Mouse (Mus musculus) cerebellum, adult 2 months (tissue): ENCODE results near the gene Eif4ebp2.

Experiments used
- CTCF ChIP-seq: fragments of 200-500 bp; IDR thresholded peaks from 2 replicates; pipeline ENCODE4 v1.5.1; 2011; ENCODE audit warnings: low read depth, mild to moderate bottlenecking, control low read depth, low read length, moderate library complexity, borderline replicate concordance; ENCODE audit not compliant: insufficient read depth
- POLR2A ChIP-seq: fragments of 200-500 bp; IDR thresholded peaks from 2 replicates; pipeline ENCODE4 v1.6.1; 2011; ENCODE audit warnings: low read length, control low read depth, borderline replicate concordance; ENCODE audit not compliant: insufficient read depth

- TF ChIP-seq CTCF: no peak
- no peak for TF ChIP-seq POLR2A
Measured at GRCm38 (mm10) chr10:61417046-61417445, 35.4 kb downstream of the Eif4ebp2 start.
